Mouse (Mus musculus) liver, embryonic 14.5 days (tissue): ENCODE measurements around the gene Tmem182.

Experiments used
- CTCF ChIP-seq: IDR thresholded peaks from 2 replicates; pipeline ENCODE4 v1.5.1; 2016; ENCODE audit warnings: antibody characterized with exemption, low read depth, control low read depth
- EP300 ChIP-seq: IDR thresholded peaks from 2 replicates; pipeline ENCODE4 v1.6.1; 2016; ENCODE audit warnings: antibody characterized with exemption, low read depth

DNA sequence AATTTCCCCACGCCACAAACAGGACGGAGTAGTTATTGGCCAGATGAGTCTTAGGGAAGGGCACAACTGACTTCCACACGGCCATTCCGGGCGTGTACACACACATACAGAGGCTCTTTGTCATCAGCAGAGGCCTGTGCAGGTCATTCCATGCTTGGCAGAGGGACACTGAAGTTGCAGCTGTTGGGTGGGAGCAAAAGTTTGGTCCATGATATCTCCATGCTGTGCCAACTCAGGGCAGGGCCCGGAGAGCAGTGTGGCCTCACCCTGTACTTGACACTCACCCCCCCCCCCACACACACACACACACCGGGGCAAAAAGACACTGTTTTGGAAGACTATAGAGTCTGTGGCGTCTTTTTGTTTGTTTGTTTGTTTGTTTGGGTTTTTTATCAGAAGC, 35.2 kb downstream of the Tmem182 start:
- TF ChIP-seq CTCF (no peak), EP300 (no peak)
